13 mouse cellular contexts compared by ENCODE assay signal in the genomic region with DNA sequence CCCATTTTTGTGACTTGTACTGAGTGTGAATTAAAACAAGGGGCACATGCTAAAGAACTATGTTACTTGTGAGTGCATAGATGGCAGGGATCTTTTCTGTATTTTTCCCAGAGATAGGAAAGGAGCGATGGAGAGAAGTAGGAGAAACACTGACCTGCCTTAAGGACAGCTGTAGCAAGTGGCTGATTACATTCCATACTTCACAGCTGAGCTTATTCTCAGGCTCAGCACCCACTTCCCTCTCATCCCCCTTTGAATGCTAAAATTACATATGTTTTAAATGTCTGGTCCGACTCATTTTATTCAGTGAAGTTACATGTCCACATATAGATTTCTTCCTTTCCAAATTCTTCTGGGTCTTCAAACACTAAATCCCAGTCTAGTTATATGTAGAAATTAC.
"Had no signal": no experiment of that assay in that cellular context is flagged by ENCODE, and none has a peak within 500 bp of the region (broad histone marks: within the 10 kb centered on the region; RNA-seq: fewer than 3 reads in every experiment).

No protein-coding gene starts in this region.

- DNase-seq: lung, adult 18-20 months; lung, embryonic 14.5 days; lung, postnatal 10 days; lung, postnatal 4 days; midbrain, embryonic 14.5 days; retina, postnatal 1 day; right cerebral cortex, adult 18-20 months; right cerebral cortex, postnatal 25 days; right cerebral cortex, postnatal 4 days; spleen, adult 18-20 months; thymus, adult 2 months; thymus, postnatal 25 days; thymus, postnatal 4 days had no signal
